Mouse (Mus musculus): ENCODE results near the gene Nit1. TPM values are rescaled to one million over a fixed set of nuclear protein-coding genes. Genes with fewer than 3 reads are reported as not detected.

The Nit1 gene
- polyA plus RNA-seq, 1 experiment: 34.7 TPM

DNA sequence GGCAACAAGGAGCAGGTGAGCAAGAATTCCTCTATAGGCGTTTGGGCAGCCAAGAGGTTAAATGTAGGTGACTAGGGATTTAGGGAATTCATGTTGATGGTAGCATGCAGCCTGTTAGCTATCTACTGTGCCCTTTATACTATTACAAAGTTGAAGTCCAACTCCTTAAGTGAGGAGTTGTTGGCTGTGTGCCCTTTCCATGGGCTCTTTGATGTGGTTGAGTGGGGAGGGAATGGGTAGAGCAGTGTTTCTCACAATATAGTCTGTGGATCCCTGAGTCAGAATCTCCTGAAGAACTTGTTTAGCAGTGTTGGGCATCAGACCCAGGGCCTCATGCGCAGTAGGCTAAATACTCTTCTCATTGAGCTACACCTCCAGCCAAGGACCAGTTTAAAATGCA, 11.4 kb upstream of the Nit1 start:
- Histone ChIP-seq H3K4me1 (ENCODE audit: control insufficient read depth, insufficient read depth, low read length) (peaks cover 4% of the 10 kb centered on the region), H3K27ac (ENCODE audit: insufficient read depth, low read depth, low read length) (no peak overlapping the region), H3K4me3 (ENCODE audit: insufficient read depth, low read length) (no peak overlapping the region)
- TF ChIP-seq CTCF (IDR thresholded peaks at IDR 0.05; ENCODE audit: low read depth, low read length): no peak
- no peak for TF ChIP-seq POLR2A (IDR thresholded peaks at IDR 0.05; ENCODE audit: borderline replicate concordance, low read depth, low read length)

DNA sequence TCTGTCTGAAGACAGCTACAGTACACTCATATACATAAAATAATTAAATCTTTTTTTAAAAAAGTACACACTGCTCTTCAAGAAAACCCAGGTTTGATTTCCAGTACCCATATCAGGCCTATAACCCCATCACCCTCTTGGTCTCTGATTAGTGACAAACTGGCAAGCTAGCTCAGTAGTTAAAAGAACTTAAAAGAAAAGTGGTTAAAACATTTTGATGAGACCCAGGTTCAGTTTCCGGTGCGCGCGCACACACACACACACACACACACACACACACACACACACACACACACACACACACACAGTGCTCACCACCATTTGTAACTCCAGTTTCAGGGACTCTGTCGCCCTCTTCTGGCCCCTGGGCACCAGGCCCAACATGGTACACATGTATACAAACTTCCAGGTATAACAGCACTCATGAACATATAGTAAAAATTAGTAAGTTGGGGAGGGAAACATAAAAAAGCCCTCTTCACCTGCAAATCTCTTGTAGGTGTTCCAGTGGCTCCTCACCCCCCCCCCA, 10.4 kb upstream of the Nit1 start:
- peaks cover 7% of the 10 kb centered on the region for H3K4me1 ChIP-seq (ENCODE audit: control insufficient read depth, insufficient read depth, low read length)
- H3K4me3 ChIP-seq (ENCODE audit: insufficient read depth, low read length): no peak overlapping the region
- TF ChIP-seq CTCF (IDR thresholded peaks at IDR 0.05; ENCODE audit: low read depth, low read length): 0 out of 2 replicates have a peak, but pooled peaks have one; percentile 32
- no peak for TF ChIP-seq POLR2A (IDR thresholded peaks at IDR 0.05; ENCODE audit: borderline replicate concordance, low read depth, low read length)
- H3K27ac ChIP-seq (ENCODE audit: insufficient read depth, low read depth, low read length): no peak overlapping the region

- Histone ChIP-seq H3K4me1 (ENCODE audit: control insufficient read depth, insufficient read depth, low read length) (peaks cover 34% of the 10 kb centered on the region), H3K27ac (ENCODE audit: insufficient read depth, low read depth, low read length) (no peak overlapping the region), H3K4me3 (ENCODE audit: insufficient read depth, low read length) (no peak overlapping the region)
- no peak for TF ChIP-seq POLR2A (IDR thresholded peaks at IDR 0.05; ENCODE audit: borderline replicate concordance, low read depth, low read length)
- no peak for TF ChIP-seq CTCF (IDR thresholded peaks at IDR 0.05; ENCODE audit: low read depth, low read length)
Measured at GRCm38 (mm10) chr1:171349210-171349609, 3.8 kb upstream of the Nit1 start.

DNA sequence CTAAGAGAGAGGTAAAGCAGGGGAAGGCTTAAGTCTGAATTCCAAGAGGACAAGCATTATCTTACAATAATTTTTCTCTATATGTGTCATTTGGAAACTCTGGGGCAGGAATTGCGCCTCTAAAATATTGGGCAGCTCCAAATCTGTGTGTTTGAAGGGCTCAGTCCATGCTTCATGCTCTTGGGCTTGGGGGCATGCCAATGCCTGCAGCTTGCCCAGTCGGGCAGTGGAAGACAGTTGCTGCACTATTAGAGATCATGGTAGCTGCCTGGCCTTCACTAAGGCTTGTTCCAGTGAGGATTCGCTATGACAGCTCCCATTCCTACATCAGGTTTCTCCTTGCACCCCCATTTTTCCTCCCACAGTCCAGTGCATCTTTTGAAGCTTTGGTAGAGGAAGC, 3.2 kb upstream of the Nit1 start:
- peaks cover 35% of the 10 kb centered on the region for H3K4me1 ChIP-seq (ENCODE audit: control insufficient read depth, insufficient read depth, low read length)
- H3K27ac ChIP-seq (ENCODE audit: insufficient read depth, low read depth, low read length): no peak overlapping the region
- no peak for TF ChIP-seq CTCF (IDR thresholded peaks at IDR 0.05; ENCODE audit: low read depth, low read length)
- TF ChIP-seq POLR2A (IDR thresholded peaks at IDR 0.05; ENCODE audit: borderline replicate concordance, low read depth, low read length): no peak
- no peak overlapping the region for H3K4me3 ChIP-seq (ENCODE audit: insufficient read depth, low read length)

DNA sequence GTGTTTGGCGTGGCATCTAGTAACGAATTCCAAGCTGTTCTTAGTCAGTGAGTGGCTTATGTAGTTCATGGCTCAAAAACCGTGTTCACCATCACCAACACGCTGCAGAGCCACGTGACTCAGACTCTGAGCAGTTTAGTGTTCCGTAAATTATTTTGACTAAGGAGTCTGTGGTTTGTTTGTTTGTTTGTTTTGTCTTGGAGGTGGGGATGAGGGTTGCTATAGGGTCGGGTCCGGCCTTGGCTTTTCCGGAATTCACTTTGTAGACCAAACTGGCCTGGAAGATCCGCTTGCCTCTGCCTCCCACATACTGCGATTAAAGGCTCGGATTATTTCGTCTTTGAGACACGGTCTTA, 627 bp upstream of the Nit1 start:
- H3K4me3 ChIP-seq (ENCODE audit: insufficient read depth, low read length): peak overlapping the region; percentile 81
- no peak for TF ChIP-seq CTCF (IDR thresholded peaks at IDR 0.05; ENCODE audit: low read depth, low read length)
- no peak for TF ChIP-seq POLR2A (IDR thresholded peaks at IDR 0.05; ENCODE audit: borderline replicate concordance, low read depth, low read length)
- H3K4me1 ChIP-seq (ENCODE audit: control insufficient read depth, insufficient read depth, low read length): peaks cover 35% of the 10 kb centered on the region
- H3K27ac ChIP-seq (ENCODE audit: insufficient read depth, low read depth, low read length): peak overlapping the region; percentile 38

DNA sequence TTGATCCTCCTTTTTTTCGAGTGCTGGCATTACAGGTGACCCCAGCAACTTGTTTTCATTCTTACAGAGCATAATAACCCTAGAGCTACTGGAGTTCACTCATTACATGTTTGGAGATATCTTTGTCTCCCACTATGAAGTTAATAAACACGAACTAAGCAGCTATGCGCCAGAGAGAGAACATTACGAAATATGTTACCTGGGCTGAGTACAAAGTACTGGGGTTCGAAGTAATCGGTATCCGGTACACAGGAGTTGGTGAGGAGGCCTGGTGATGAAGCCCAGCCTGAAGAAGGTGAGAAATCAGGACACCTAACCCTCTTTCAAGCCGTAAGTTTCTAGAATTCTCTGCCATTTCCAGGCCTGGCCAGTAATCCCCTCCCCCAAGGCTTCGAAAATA, 731 bp downstream of the Nit1 start:
- no peak overlapping the region for H3K27ac ChIP-seq (ENCODE audit: insufficient read depth, low read depth, low read length)
- no peak for TF ChIP-seq CTCF (IDR thresholded peaks at IDR 0.05; ENCODE audit: low read depth, low read length)
- TF ChIP-seq POLR2A (IDR thresholded peaks at IDR 0.05; ENCODE audit: borderline replicate concordance, low read depth, low read length): no peak
- H3K4me3 ChIP-seq (ENCODE audit: insufficient read depth, low read length): peak overlapping the region; percentile 81
- H3K4me1 ChIP-seq (ENCODE audit: control insufficient read depth, insufficient read depth, low read length): peaks cover 30% of the 10 kb centered on the region

GRCm38 (mm10) chr1:171343922-171344677, 1.3 kb downstream of the Nit1 start:
- Histone ChIP-seq H3K4me3 (ENCODE audit: insufficient read depth, low read length) (no peak overlapping the region), H3K27ac (ENCODE audit: insufficient read depth, low read depth, low read length) (no peak overlapping the region), H3K4me1 (ENCODE audit: control insufficient read depth, insufficient read depth, low read length) (peaks cover 32% of the 10 kb centered on the region)
- TF ChIP-seq CTCF (IDR thresholded peaks at IDR 0.05; ENCODE audit: low read depth, low read length) (no peak), POLR2A (IDR thresholded peaks at IDR 0.05; ENCODE audit: borderline replicate concordance, low read depth, low read length) (no peak)

- peaks cover 20% of the 10 kb centered on the region for H3K4me1 ChIP-seq (ENCODE audit: control insufficient read depth, insufficient read depth, low read length)
- H3K27ac ChIP-seq (ENCODE audit: insufficient read depth, low read depth, low read length): no peak overlapping the region
- no peak for TF ChIP-seq CTCF (IDR thresholded peaks at IDR 0.05; ENCODE audit: low read depth, low read length)
- no peak for TF ChIP-seq POLR2A (IDR thresholded peaks at IDR 0.05; ENCODE audit: borderline replicate concordance, low read depth, low read length)
- no peak overlapping the region for H3K4me3 ChIP-seq (ENCODE audit: insufficient read depth, low read length)
Measured at GRCm38 (mm10) chr1:171342262-171343207, 2.9 kb downstream of the Nit1 start.

DNA sequence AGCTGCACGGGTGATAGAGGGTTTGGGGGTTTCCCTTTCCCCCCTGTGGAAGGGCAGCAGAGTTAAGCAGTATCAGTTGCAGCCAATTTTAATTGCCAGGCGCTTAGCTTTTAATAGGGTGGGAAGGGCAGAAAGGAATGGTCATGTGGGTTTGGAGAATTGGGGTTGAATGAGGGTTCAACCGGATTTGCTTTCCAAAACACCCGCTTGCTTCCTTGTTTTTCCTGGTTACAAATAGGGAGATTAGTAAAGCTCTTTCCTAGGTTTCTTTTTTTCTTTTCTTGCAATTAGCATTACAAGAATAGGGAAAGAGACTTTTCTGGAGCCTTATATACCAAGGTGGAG, 15.3 kb downstream of the Nit1 start:
- Histone ChIP-seq H3K27ac (ENCODE audit: insufficient read depth, low read depth, low read length) (peak overlapping the region; percentile 67), H3K4me1 (ENCODE audit: control insufficient read depth, insufficient read depth, low read length) (peaks cover 27% of the 10 kb centered on the region), H3K4me3 (ENCODE audit: insufficient read depth, low read length) (peak overlapping the region; percentile 88)
- TF ChIP-seq POLR2A (IDR thresholded peaks at IDR 0.05; ENCODE audit: borderline replicate concordance, low read depth, low read length) (no peak), CTCF (IDR thresholded peaks at IDR 0.05; ENCODE audit: low read depth, low read length) (no peak)
